Mouse (Mus musculus) spleen, adult 2 months (tissue): ENCODE data around the gene Pcyt1a. TPM values are rescaled to one million over a fixed set of nuclear protein-coding genes. Genes with fewer than 3 reads are reported as not detected.
"Not testable (repeated sequence)": the region's sequence is repeated elsewhere in the genome, so short reads cannot be mapped to it uniquely, and the experiment has no call there.

Experiments used
- DNase-seq, 2 experiments: peaks; one replicate each; pipeline versions ENCODE4 v3.0.0 to v3.0.0-alpha.2; 2012 to 2021; ENCODE audit warnings: low spot score in 2 of 2, low read depth in 1 of 2
- H3K27ac ChIP-seq: fragments of 200-500 bp; 2 replicates; pipeline ENCODE4 v1.5.1; 2012; ENCODE audit warnings: low read length, inconsistent platforms; ENCODE audit not compliant: insufficient read depth
- H3K27me3 ChIP-seq: fragments of 200-500 bp; 2 replicates; pipeline ENCODE4 v1.6.1; 2012; ENCODE audit warnings: mild to moderate bottlenecking, moderate library complexity, low read length, inconsistent platforms; ENCODE audit not compliant: control insufficient read depth, insufficient read depth
- H3K36me3 ChIP-seq: fragments of 200-500 bp; 2 replicates; pipeline ENCODE4 v1.6.1; 2012; ENCODE audit warnings: mild to moderate bottlenecking, low read length, inconsistent platforms; ENCODE audit not compliant: control insufficient read depth, insufficient read depth
- H3K4me1 ChIP-seq: fragments of 200-500 bp; 2 replicates; pipeline ENCODE4 v1.6.1; 2011; ENCODE audit warnings: inconsistent platforms; ENCODE audit not compliant: control insufficient read depth, insufficient read depth, insufficient read length
- H3K4me3 ChIP-seq: fragments of 200-500 bp; 2 replicates; pipeline ENCODE4 v1.5.1; 2011; ENCODE audit warnings: mild to moderate bottlenecking, inconsistent platforms; ENCODE audit not compliant: insufficient read depth, insufficient read length; ENCODE audit errors: extremely low read depth
- CTCF ChIP-seq: fragments of 200-500 bp; IDR thresholded peaks from 2 replicates; pipeline ENCODE4 v1.5.1; 2011; ENCODE audit warnings: mild to moderate bottlenecking, inconsistent platforms; ENCODE audit not compliant: insufficient read depth, insufficient read length, insufficient replicate concordance; ENCODE audit errors: extremely low read depth
- POLR2A ChIP-seq: fragments of 200-500 bp; IDR thresholded peaks from 2 replicates; pipeline ENCODE4 v1.6.1; 2011; ENCODE audit warnings: low read depth, low read length, inconsistent platforms
- WGBS: fragments of 180-500 bp; shearing (Covaris S2); methylation state at CpG from one replicate; pipeline ENCODE4 v1.1.7; 2018; 5-methylcytosine and 5-hydroxymethylcytosine counted together
- polyA plus RNA-seq: library from polyadenylated mRNA; depleted of rRNA; stranded (reverse); fragments of >200 nt; gene quantifications from 2 replicates; pipeline ENCODE4 v1.2.3, GENCODE M21; 2012

The Pcyt1a gene
- polyA plus RNA-seq, 1 experiment: 13.1 TPM

GRCm38 (mm10) chr16:32484431-32484871, 53.7 kb downstream of the Pcyt1a start:
- Histone ChIP-seq H3K36me3 (no peaks in the 10 kb centered on the region), H3K27me3 (no peaks in the 10 kb centered on the region), H3K4me1 (no peaks in the 10 kb centered on the region), H3K4me3 (no peak overlapping the region), H3K27ac (no peak overlapping the region)
- WGBS: 88% methylated on average over 7 of the region's 7 CpGs
- TF ChIP-seq POLR2A: no peak
- no peak for TF ChIP-seq CTCF
- no peak for DNase-seq

GRCm38 (mm10) chr16:32485209-32485608, 54.5 kb downstream of the Pcyt1a start:
- Histone ChIP-seq H3K27me3 (no peaks in the 10 kb centered on the region), H3K4me3 (no peak overlapping the region), H3K4me1 (no peaks in the 10 kb centered on the region), H3K36me3 (no peaks in the 10 kb centered on the region), H3K27ac (no peak overlapping the region)
- TF ChIP-seq CTCF (no peak), POLR2A (no peak)
- no peak for DNase-seq
- 93% methylated on average over 2 of the region's 2 CpGs for WGBS

GRCm38 (mm10) chr16:32486046-32486445, 55.3 kb downstream of the Pcyt1a start:
- no peaks in the 10 kb centered on the region for H3K4me1 ChIP-seq
- no peaks in the 10 kb centered on the region for H3K27me3 ChIP-seq
- H3K27ac ChIP-seq: no peak overlapping the region
- no peaks in the 10 kb centered on the region for H3K36me3 ChIP-seq
- TF ChIP-seq CTCF: no peak
- no peak for TF ChIP-seq POLR2A
- 89% methylated on average over 6 of the region's 6 CpGs for WGBS
- H3K4me3 ChIP-seq: no peak overlapping the region
- no peak for DNase-seq

- H3K27ac ChIP-seq: no peak within 1 kb of the TSS
- WGBS: 77% methylated on average over 15 of the region's 15 CpGs
- no peak for TF ChIP-seq POLR2A
- TF ChIP-seq CTCF: no peak
Observed at GRCm38 (mm10) chr16:32487234-32488111, 56.8 kb downstream of the Pcyt1a start, which contains the start of gene Slc51a. Slc51a (minus strand) TSS chr16:32487879.

GRCm38 (mm10) chr16:32488939-32489338, 58.2 kb downstream of the Pcyt1a start:
- WGBS: 95% methylated on average over 3 of the region's 3 CpGs
- DNase-seq: no peak
- no peak for TF ChIP-seq CTCF
- TF ChIP-seq POLR2A: no peak
- no peaks in the 10 kb centered on the region for H3K36me3 ChIP-seq
- H3K4me1 ChIP-seq: no peaks in the 10 kb centered on the region
- no peak overlapping the region for H3K27ac ChIP-seq
- no peaks in the 10 kb centered on the region for H3K27me3 ChIP-seq
- no peak overlapping the region for H3K4me3 ChIP-seq

More at GRCm38 (mm10) chr16:32487234-32488111, 56.8 kb downstream of the Pcyt1a start, which contains the start of gene Slc51a:
- no peaks in the 10 kb centered on the region for H3K4me1 ChIP-seq
- no peaks in the 10 kb centered on the region for H3K36me3 ChIP-seq
- no peaks in the 10 kb centered on the region for H3K27me3 ChIP-seq
- no peak within 1 kb of the TSS for H3K4me3 ChIP-seq
- DNase-seq: no peak

GRCm38 (mm10) chr16:32494371-32494770, 63.6 kb downstream of the Pcyt1a start:
- DNase-seq, H3K4me1 ChIP-seq: not testable (repeated sequence)
- 77% methylated on average over 6 of the region's 6 CpGs for WGBS

GRCm38 (mm10) chr16:32495965-32496364, 65.2 kb downstream of the Pcyt1a start, which contains the start of gene Zdhhc19:
Zdhhc19 (plus strand) TSS chr16:32496265.
- Histone ChIP-seq H3K4me1 (no peaks in the 10 kb centered on the region), H3K27me3 (no peaks in the 10 kb centered on the region), H3K36me3 (no peaks in the 10 kb centered on the region), H3K4me3 (no peak within 1 kb of the TSS), H3K27ac (no peak within 1 kb of the TSS)
- DNase-seq: no peak
- TF ChIP-seq POLR2A (no peak), CTCF (no peak)
- 75% methylated on average over 3 of the region's 3 CpGs for WGBS

More at GRCm38 (mm10) chr16:32494371-32494770, 63.6 kb downstream of the Pcyt1a start:
- H3K36me3 ChIP-seq, H3K27ac ChIP-seq, H3K27me3 ChIP-seq, H3K4me3 ChIP-seq: not testable (repeated sequence)
